Mouse (Mus musculus): Measurements from ENCODE around the gene Cpne7.
A peak's percentile ranks its signal among the peaks of the same experiment; 100 is the strongest.
"Not testable (repeated sequence)": the region's sequence is repeated elsewhere in the genome, so short reads cannot be mapped to it uniquely, and the experiment has no call there.

Cpne7 gene

GRCm38 (mm10) chr8:123117127-123117731 is at the start of gene Cpne7:
Gene Cpne7, plus strand, starts transcription at chr8:123117374.
- DNase-seq (ENCODE audit: low read depth, low spot score), result no peak

GRCm38 (mm10) chr8:123071176-123071575 is 46.0 kb upstream of the Cpne7 start:
- DNase-seq (ENCODE audit: low read depth, low spot score), result no peak

GRCm38 (mm10) chr8:123077213-123077612 is 40.0 kb upstream of the Cpne7 start:
- no peak for DNase-seq (ENCODE audit: low read depth, low spot score)

GRCm38 (mm10) chr8:123082993-123083392 is 34.2 kb upstream of the Cpne7 start:
- DNase-seq (ENCODE audit: low read depth, low spot score), result no peak

GRCm38 (mm10) chr8:123083610-123084009 is 33.6 kb upstream of the Cpne7 start:
- no peak for DNase-seq (ENCODE audit: low read depth, low spot score)

- no peak for DNase-seq (ENCODE audit: low read depth, low spot score)
These were observed 29.9 kb upstream of the Cpne7 start for GRCm38 (mm10) chr8:123087289-123087688.

- no peak for DNase-seq (ENCODE audit: low read depth, low spot score)
These were observed 20.0 kb upstream of the Cpne7 start for GRCm38 (mm10) chr8:123097216-123097615.

GRCm38 (mm10) chr8:123097786-123098584 is 19.2 kb upstream of the Cpne7 start:
- DNase-seq (ENCODE audit: low read depth, low spot score), result no peak

- DNase-seq (ENCODE audit: low read depth, low spot score), result peak; percentile 86
These were observed 16.9 kb upstream of the Cpne7 start for GRCm38 (mm10) chr8:123100288-123100687.

- DNase-seq (ENCODE audit: low read depth, low spot score), result no peak
These were observed 15.9 kb upstream of the Cpne7 start for GRCm38 (mm10) chr8:123101244-123101643.

- peak; percentile 95 for DNase-seq (ENCODE audit: low read depth, low spot score)
These were observed 15.2 kb upstream of the Cpne7 start, which contains the start of gene Rpl13 for GRCm38 (mm10) chr8:123101735-123102685. Gene Rpl13, plus strand, starts transcription at chr8:123102350.

- not testable (repeated sequence) for DNase-seq (ENCODE audit: low read depth, low spot score)
These were observed 14.3 kb upstream of the Cpne7 start for GRCm38 (mm10) chr8:123102855-123103254.

- peak; percentile 27 for DNase-seq (ENCODE audit: low read depth, low spot score)
These were observed 13.9 kb upstream of the Cpne7 start for GRCm38 (mm10) chr8:123103285-123103684.

- peak; percentile 24 for DNase-seq (ENCODE audit: low read depth, low spot score)
These were observed 13.0 kb upstream of the Cpne7 start for GRCm38 (mm10) chr8:123104046-123104767.

- DNase-seq (ENCODE audit: low read depth, low spot score), result peak; percentile 78
These were observed 11.4 kb upstream of the Cpne7 start for GRCm38 (mm10) chr8:123105553-123106326.

GRCm38 (mm10) chr8:123106531-123106930 is 10.6 kb upstream of the Cpne7 start:
- peak; percentile 55 for DNase-seq (ENCODE audit: low read depth, low spot score)

- no peak for DNase-seq (ENCODE audit: low read depth, low spot score)
These were observed 9.2 kb upstream of the Cpne7 start for GRCm38 (mm10) chr8:123108010-123108409.

GRCm38 (mm10) chr8:123108953-123109352 is 8.2 kb upstream of the Cpne7 start:
- no peak for DNase-seq (ENCODE audit: low read depth, low spot score)

GRCm38 (mm10) chr8:123110649-123111048 is 6.5 kb upstream of the Cpne7 start:
- peak; percentile 83 for DNase-seq (ENCODE audit: low read depth, low spot score)

- no peak for DNase-seq (ENCODE audit: low read depth, low spot score)
These were observed 4.3 kb upstream of the Cpne7 start for GRCm38 (mm10) chr8:123112892-123113291.

Data from R1 (cell line).